Mouse (Mus musculus): ENCODE data around the gene Tada1.

GRCm38 (mm10) chr1:166381821-166382220 lies 2.9 kb downstream of the Tada1 start:
- TF ChIP-seq POLR2A (IDR thresholded peaks at IDR 0.05; ENCODE audit: insufficient read depth, low read depth, low read length) (no peak), CTCF (IDR thresholded peaks at IDR 0.05; ENCODE audit: insufficient read depth, low read depth, low read length) (no peak)

All from olfactory bulb, adult 2 months (tissue).